Mouse (Mus musculus) forebrain, postnatal 0 days (tissue): ENCODE measurements around the gene Ccm2. TPM values are rescaled to one million over a fixed set of nuclear protein-coding genes. Genes with fewer than 3 reads are reported as not detected.
A peak's percentile ranks its signal among the peaks of the same experiment; 100 is the strongest.

Source experiments
- ATAC-seq: fragments of 200-750 bp; cut with Nextera tagmentation; 2 replicates; pipeline ENCODE4 v1.8.0; 2017; ENCODE audit warnings: mild to moderate bottlenecking, moderate library complexity
- DNase-seq: peaks from one replicate; pipeline ENCODE4 v3.0.0-alpha.2; 2015
- H3K27ac ChIP-seq: fragments of 300-500 bp; sonication (generic); 2 replicates; pipeline ENCODE4 v1.5.1; 2014; ENCODE audit warnings: low read depth, mild to moderate bottlenecking, antibody characterized with exemption, low read length, moderate library complexity, mixed read lengths
- H3K27me3 ChIP-seq: fragments of 300-500 bp; sonication (generic); 2 replicates; pipeline ENCODE4 v1.6.1; 2014; ENCODE audit warnings: mild to moderate bottlenecking, low read length, mixed read lengths; ENCODE audit not compliant: insufficient read depth
- H3K36me3 ChIP-seq: fragments of 300-500 bp; sonication (generic); 2 replicates; pipeline ENCODE4 v1.6.1; 2014; ENCODE audit warnings: mild to moderate bottlenecking, moderate library complexity; ENCODE audit not compliant: insufficient read depth
- H3K4me1 ChIP-seq: fragments of 300-500 bp; sonication (generic); 2 replicates; pipeline ENCODE4 v1.6.1; 2014; ENCODE audit warnings: antibody characterized with exemption; ENCODE audit not compliant: insufficient read depth
- H3K4me2 ChIP-seq: fragments of 300-500 bp; sonication (generic); 2 replicates; pipeline ENCODE4 v1.6.1; 2014; ENCODE audit warnings: low read depth, mild to moderate bottlenecking, moderate library complexity
- H3K4me3 ChIP-seq: fragments of 300-500 bp; sonication (generic); 2 replicates; pipeline ENCODE4 v1.5.1; 2014; ENCODE audit warnings: low read depth, low read length, mixed read lengths
- H3K9ac ChIP-seq: fragments of 300-500 bp; sonication (generic); 2 replicates; pipeline ENCODE4 v1.6.1; 2014; ENCODE audit warnings: mild to moderate bottlenecking
- H3K9me3 ChIP-seq: fragments of 300-500 bp; sonication (generic); 2 replicates; pipeline ENCODE4 v1.6.1; 2016; ENCODE audit warnings: low read length
- CTCF ChIP-seq: sonication (generic); IDR thresholded peaks from 2 replicates; pipeline ENCODE4 v1.5.1; 2016; ENCODE audit warnings: antibody characterized with exemption, control low read depth, low read depth
- WGBS: fragments of 180-500 bp; shearing (Covaris S2); extraction: QIAGEN DNeasy Blood & Tissue Kit; methylation state at CpG from one replicate; pipeline ENCODE4 v1.1.7; 2014; 5-methylcytosine and 5-hydroxymethylcytosine counted together
- polyA plus RNA-seq: library from polyadenylated mRNA; unstranded; fragments of >200 nt; fragmentation: Nextera tagmentation; extraction: Ambion mirVana; gene quantifications from 2 replicates; pipeline ENCODE4 v1.2.1, GENCODE M21; 2015
- total RNA-seq: library from RNA; depleted of rRNA; stranded (reverse); fragments of >200 nt; gene quantifications from 2 replicates; pipeline ENCODE4 v1.2.3, GENCODE M21; 2014

Ccm2 gene
- total and polyA plus RNA-seq, 2 experiments from 2014 or later = 58.9 to 84.0 TPM

DNA sequence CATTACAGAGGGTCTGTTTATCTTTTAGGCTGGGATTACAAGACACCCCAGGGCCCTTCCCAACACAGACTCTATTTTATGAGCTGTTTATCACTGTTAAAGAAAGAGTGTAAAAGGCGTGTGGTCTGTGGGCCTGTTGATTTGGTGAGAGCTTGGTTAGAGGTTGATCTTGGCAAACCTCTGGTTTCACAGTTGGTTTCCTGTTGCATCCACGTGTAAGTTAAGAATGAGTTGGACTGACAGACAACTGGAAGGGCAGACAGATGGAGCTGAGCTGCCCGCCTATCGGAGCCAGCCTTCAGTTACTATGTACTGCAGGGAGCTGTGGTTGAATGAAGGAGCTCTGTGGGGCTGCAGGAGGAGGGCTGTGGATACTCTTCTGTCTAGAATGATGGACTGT lies 19.8 kb downstream of the Ccm2 start:
- no peak for ATAC-seq

DNA sequence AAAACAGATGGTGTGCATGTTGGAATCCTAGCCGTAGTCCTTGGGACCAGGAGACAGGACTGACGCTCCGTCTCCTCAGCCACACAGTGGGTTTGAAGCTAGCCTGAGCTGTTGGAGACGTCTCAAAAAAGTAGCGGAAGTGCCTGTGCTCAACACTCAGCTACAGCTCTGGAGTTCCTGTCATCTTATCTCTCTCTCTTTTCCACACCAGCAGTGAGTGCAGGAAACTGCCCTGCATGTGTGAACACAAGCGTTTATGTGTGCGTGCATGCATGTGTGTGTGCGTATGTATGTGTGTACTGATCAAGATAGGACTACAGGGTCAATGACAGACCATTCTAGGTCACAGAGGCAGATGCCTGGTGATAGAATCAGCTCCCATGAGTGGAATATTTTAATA lies 21.3 kb downstream of the Ccm2 start:
- Histone ChIP-seq H3K4me3 (no peak overlapping the region), H3K27me3 (no peaks in the 10 kb centered on the region), H3K4me2 (no peak overlapping the region), H3K4me1 (0 out of 2 replicates have a peak, but pooled peaks cover 10% of the 10 kb centered on the region), H3K36me3 (no peaks in the 10 kb centered on the region; the same call in 1 of the 2 replicates), H3K9ac (no peak overlapping the region), H3K27ac (peak overlapping the region; percentile 62), H3K9me3 (no peaks in the 10 kb centered on the region)
- DNase-seq = peak; percentile 5
- TF ChIP-seq CTCF = no peak
- ATAC-seq = peak; percentile 13; the same call in 1 of the 2 replicates
- WGBS = 79% methylated on average over 8 of the region's 8 CpGs

More for the DNA sequence above, 19.8 kb downstream of the Ccm2 start:
- Histone ChIP-seq H3K9me3 (no peaks in the 10 kb centered on the region), H3K9ac (no peak overlapping the region), H3K36me3 (no peaks in the 10 kb centered on the region), H3K27ac (no peak overlapping the region), H3K4me2 (no peak overlapping the region), H3K4me1 (0 out of 2 replicates have a peak, but pooled peaks cover 10% of the 10 kb centered on the region), H3K4me3 (no peak overlapping the region), H3K27me3 (no peaks in the 10 kb centered on the region)
- TF ChIP-seq CTCF = no peak
- 85% methylated on average over 4 of the region's 4 CpGs for WGBS
- no peak for DNase-seq

- Histone ChIP-seq H3K27ac (peak overlapping the region; percentile 62), H3K9ac (no peak overlapping the region), H3K36me3 (peaks cover 4% of the 10 kb centered on the region; the same call in 1 of the 2 replicates), H3K4me2 (no peak overlapping the region), H3K9me3 (no peaks in the 10 kb centered on the region), H3K27me3 (no peaks in the 10 kb centered on the region), H3K4me3 (no peak overlapping the region), H3K4me1 (0 out of 2 replicates have a peak, but pooled peaks cover 10% of the 10 kb centered on the region)
- peak; percentile 61 for DNase-seq
- peak; percentile 58 for TF ChIP-seq CTCF
- WGBS = 36% methylated on average over 11 of the region's 11 CpGs
- ATAC-seq = peak; percentile 81
Observed at GRCm38 (mm10) chr11:6568584-6569409, 22.1 kb downstream of the Ccm2 start.

- DNase-seq (no peak), ATAC-seq (peak; percentile 23)
- peak overlapping the region; percentile 62 for H3K27ac ChIP-seq
- no peak overlapping the region for H3K4me2 ChIP-seq
- no peak overlapping the region for H3K4me3 ChIP-seq
- H3K36me3 ChIP-seq = peaks cover 4% of the 10 kb centered on the region; the same call in 1 of the 2 replicates
- no peaks in the 10 kb centered on the region for H3K9me3 ChIP-seq
- H3K27me3 ChIP-seq = no peaks in the 10 kb centered on the region
- TF ChIP-seq CTCF = no peak
- no peak overlapping the region for H3K9ac ChIP-seq
- 0 out of 2 replicates have a peak, but pooled peaks cover 10% of the 10 kb centered on the region for H3K4me1 ChIP-seq
- 37% methylated on average over 3 of the region's 3 CpGs for WGBS
Observed at GRCm38 (mm10) chr11:6569410-6569777, 22.7 kb downstream of the Ccm2 start.

GRCm38 (mm10) chr11:6576151-6576550 lies 29.5 kb downstream of the Ccm2 start:
- Histone ChIP-seq H3K27me3 (no peaks in the 10 kb centered on the region), H3K4me3 (no peak overlapping the region), H3K9ac (no peak overlapping the region), H3K9me3 (no peaks in the 10 kb centered on the region), H3K4me2 (no peak overlapping the region), H3K27ac (no peak overlapping the region), H3K4me1 (no peaks in the 10 kb centered on the region), H3K36me3 (peaks cover 10% of the 10 kb centered on the region; the same call in 1 of the 2 replicates)
- WGBS = 84% methylated on average over 3 of the region's 3 CpGs
- DNase-seq (no peak), ATAC-seq (no peak)
- no peak for TF ChIP-seq CTCF

- Histone ChIP-seq H3K4me2 (no peak overlapping the region), H3K27ac (no peak overlapping the region), H3K4me3 (no peak overlapping the region), H3K9ac (no peak overlapping the region), H3K4me1 (no peaks in the 10 kb centered on the region), H3K36me3 (0 out of 2 replicates have a peak, but pooled peaks cover 6% of the 10 kb centered on the region), H3K27me3 (no peaks in the 10 kb centered on the region), H3K9me3 (no peaks in the 10 kb centered on the region)
- no peak for TF ChIP-seq CTCF
- WGBS = 87% methylated on average over 7 of the region's 7 CpGs
- ATAC-seq = no peak
- DNase-seq = no peak
Observed at GRCm38 (mm10) chr11:6579361-6579760, 32.7 kb downstream of the Ccm2 start.

DNA sequence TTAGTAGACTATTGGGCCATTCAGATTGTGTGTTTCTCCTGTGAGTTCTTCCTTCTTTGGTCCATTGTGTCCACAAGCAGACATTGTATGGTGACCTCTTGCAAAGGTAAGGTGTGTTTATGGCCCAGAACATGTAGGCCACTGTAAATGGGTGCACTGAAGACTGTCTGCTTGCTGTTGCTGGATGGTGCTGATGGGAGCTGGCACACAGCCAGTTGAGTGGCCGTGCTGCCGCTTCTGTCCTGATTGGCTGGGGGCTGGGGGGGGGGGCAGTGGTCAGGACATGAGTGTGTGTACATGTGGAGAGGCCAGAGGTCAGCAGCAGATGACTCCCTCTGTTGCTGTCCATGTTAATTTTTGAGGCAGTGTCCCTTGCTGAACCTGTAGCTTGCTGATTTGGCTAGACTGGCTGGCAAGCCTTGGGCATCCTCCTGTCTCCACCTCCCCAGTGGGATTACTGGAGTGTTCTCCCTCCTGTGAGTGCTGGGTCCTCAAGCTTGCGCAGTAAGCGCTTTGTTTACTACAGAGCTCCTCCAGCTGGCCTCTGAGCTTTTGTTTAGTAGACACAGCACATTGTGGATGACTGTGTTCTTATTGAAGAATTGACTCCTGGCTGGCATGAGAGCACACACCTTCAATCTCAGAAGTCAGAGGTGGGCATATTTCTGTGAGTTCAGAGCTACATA lies 33.5 kb downstream of the Ccm2 start:
- DNase-seq (peak; percentile 8), ATAC-seq (no peak)

More for the DNA sequence above, 33.5 kb downstream of the Ccm2 start:
- no peaks in the 10 kb centered on the region for H3K4me1 ChIP-seq
- 50% methylated on average over 4 of the region's 4 CpGs for WGBS
- no peaks in the 10 kb centered on the region for H3K27me3 ChIP-seq
- no peak for TF ChIP-seq CTCF
- peaks cover 9% of the 10 kb centered on the region; the same call in 1 of the 2 replicates for H3K36me3 ChIP-seq
- no peaks in the 10 kb centered on the region for H3K9me3 ChIP-seq
- no peak overlapping the region for H3K4me3 ChIP-seq
- no peak overlapping the region for H3K9ac ChIP-seq
- H3K4me2 ChIP-seq = no peak overlapping the region
- H3K27ac ChIP-seq = no peak overlapping the region
